In genomic region chr4:155368684-155369083, GRCm38 (mm10) we compare ENCODE assay signal across 9 mouse cellular contexts. TPM values are rescaled to one million over a fixed set of nuclear protein-coding genes. Genes with fewer than 3 reads are reported as not detected.
DNase-seq lines count a peak whose midpoint lies in the region; ATAC-seq and TF ChIP-seq lines count a peak whose summit lies in the region.
"Had no signal": no experiment of that assay in that cellular context is flagged by ENCODE, and none has a peak within 500 bp of the region (broad histone marks: within the 10 kb centered on the region; RNA-seq: fewer than 3 reads in every experiment).

No protein-coding gene starts in this region.

- peak overlapping the region; percentile 70; the same call in 1 of the 2 replicates for H3K27ac ChIP-seq in hindbrain, embryonic 10.5 days
- no peak overlapping the region for H3K27ac ChIP-seq in hindbrain, embryonic 16.5 days (ENCODE audit: low read depth, low read length)
- H3K27ac ChIP-seq in thymus, adult 2 months (ENCODE audit: control insufficient read depth, insufficient read depth, low read length): no peak overlapping the region
- H3K27ac ChIP-seq: lung, embryonic 15.5 days had no signal

- no peaks in the 10 kb centered on the region for H3K36me3 ChIP-seq in hindbrain, embryonic 10.5 days
- no peaks in the 10 kb centered on the region for H3K36me3 ChIP-seq in hindbrain, embryonic 16.5 days (ENCODE audit: control insufficient read depth, insufficient read depth, low read length)
- no peaks in the 10 kb centered on the region for H3K36me3 ChIP-seq in thymus, adult 2 months (ENCODE audit: control insufficient read depth, insufficient read depth, low read length)
- H3K36me3 ChIP-seq: lung, embryonic 15.5 days had no signal

- H3K27me3 ChIP-seq in hindbrain, embryonic 10.5 days (ENCODE audit: insufficient read depth, poor library complexity, severe bottlenecking): peaks cover 12% of the 10 kb centered on the region
- peaks cover 4% of the 10 kb centered on the region for H3K27me3 ChIP-seq in hindbrain, embryonic 16.5 days (replicated peaks; ENCODE audit: control insufficient read depth, insufficient read depth, low read length)
- no peaks in the 10 kb centered on the region; the same call in 1 of the 2 replicates for H3K27me3 ChIP-seq in thymus, adult 2 months (ENCODE audit: control insufficient read depth, insufficient read depth, low read length)

- no peak overlapping the region for H3K9ac ChIP-seq in hindbrain, embryonic 16.5 days (ENCODE audit: low read depth, low read length)
- H3K9ac ChIP-seq: lung, embryonic 15.5 days had no signal

- WGBS in hindbrain, embryonic 10.5 days: 26% methylated on average over 12 of the region's 12 CpGs
- 27% methylated on average over 12 of the region's 12 CpGs for WGBS in hindbrain, embryonic 16.5 days
- WGBS in thymus, adult 2 months: 56% methylated on average over 12 of the region's 12 CpGs

- no peak for ATAC-seq in hindbrain, embryonic 16.5 days

- peak overlapping the region; percentile 20; the same call in 1 of the 2 replicates for H3K4me3 ChIP-seq in hindbrain, embryonic 10.5 days
- H3K4me3 ChIP-seq in hindbrain, embryonic 16.5 days (ENCODE audit: low read length): no peak overlapping the region
- no peak overlapping the region for H3K4me3 ChIP-seq in thymus, adult 2 months (ENCODE audit: control insufficient read depth, insufficient read depth, low read length)
- H3K4me3 ChIP-seq: lung, embryonic 15.5 days had no signal

- no peak overlapping the region for H3K4me2 ChIP-seq in hindbrain, embryonic 16.5 days (ENCODE audit: low read length)
- H3K4me2 ChIP-seq: lung, embryonic 15.5 days had no signal

- intact Hi-C loops in heart, postnatal 14 days (cut with DNase I): loop anchor here (5.0 kb wide), 1 partner anchor 199 kb away; no protein-coding TSS in a partner anchor
- intact Hi-C loops in left cerebral cortex, postnatal 14 days (cut with DNase I): loop anchor here (5.0 kb wide), 2 partner anchors 34 to 214 kb away; no protein-coding TSS in a partner anchor

- TF ChIP-seq CTCF in thymus, adult 2 months (IDR thresholded peaks at IDR 0.05; ENCODE audit: borderline replicate concordance, control insufficient read depth, extremely low read depth, insufficient read depth, low read length, poor library complexity): peak; percentile 87; the same call in 1 of the 2 replicates

- H3K9me3 ChIP-seq in hindbrain, embryonic 10.5 days: no peaks in the 10 kb centered on the region
- no peaks in the 10 kb centered on the region for H3K9me3 ChIP-seq in hindbrain, embryonic 16.5 days (ENCODE audit: control insufficient read depth, low read length)
- H3K9me3 ChIP-seq: lung, embryonic 15.5 days had no signal

- no peak for TF ChIP-seq POLR2A in thymus, adult 2 months (IDR thresholded peaks at IDR 0.05; ENCODE audit: control insufficient read depth, extremely low read depth, insufficient read depth, low read length, poor library complexity)

- DNase-seq in hindbrain, embryonic 10.5 days (ENCODE audit: low spot score): peak; percentile 86
- DNase-seq in adrenal gland, adult 8-10 months: peak; percentile 51
- DNase-seq in embryo, embryonic 11.5 days (ENCODE audit: low read depth, low spot score): peak; percentile 34
- DNase-seq in heart, postnatal 14 days: peak; percentile 74 to 86
- peak; percentile 77 to 83 for DNase-seq in left cerebral cortex, postnatal 14 days (ENCODE audit: low spot score in 2 of 2)
- peak; percentile 33 for DNase-seq in ovary, adult 18-20 months (ENCODE audit: low spot score)
- DNase-seq in thymus, adult 2 months: peak; percentile 88

- H3K4me1 ChIP-seq in hindbrain, embryonic 10.5 days (replicated peaks): 0 out of 2 replicates have a peak, but pooled peaks cover 4% of the 10 kb centered on the region
- H3K4me1 ChIP-seq in hindbrain, embryonic 16.5 days (ENCODE audit: control insufficient read depth, insufficient read depth, low read depth, low read length): no peaks in the 10 kb centered on the region
- 0 out of 2 replicates have a peak, but pooled peaks cover 3% of the 10 kb centered on the region for H3K4me1 ChIP-seq in thymus, adult 2 months (replicated peaks; ENCODE audit: control insufficient read depth, insufficient read depth, low read length)
- H3K4me1 ChIP-seq: lung, embryonic 15.5 days had no signal

RNA-seq across cellular contexts. Expression of gene Prkcz, which starts 7.5 kb away (rescaled TPM):
- 14.9 and 19.3 TPM in 2 replicates for polyA plus RNA-seq in hindbrain, embryonic 10.5 days (2016; fragmentation: Nextera tagmentation; extraction: Ambion mirVana)
- 93.2 and 93.9 TPM in 2 replicates for polyA plus RNA-seq in hindbrain, embryonic 16.5 days (2015; fragmentation: Nextera tagmentation; extraction: Ambion mirVana)
- 10 to 100 TPM in 2 of 4 experiments, 1 to 10 TPM in 2; 9.1 to 13.9 (median 11.7) TPM for total RNA-seq in adrenal gland, adult 8-10 months (2022)
- 1 to 10 TPM; 1.7 to 2.1 TPM for total RNA-seq in heart, postnatal 14 days (2021)
- total RNA-seq in left cerebral cortex, postnatal 14 days (2021): 100 to 1,000 TPM; 204 to 214 TPM
- 8.5 TPM in 2 replicates for polyA plus RNA-seq in thymus, adult 2 months (2012; rRNA removed)

RNA-seq across cellular contexts. Expression of gene Gabrd, which starts 29.2 kb away (rescaled TPM):
- not detected in 2 replicates for polyA plus RNA-seq in hindbrain, embryonic 10.5 days (2016; fragmentation: Nextera tagmentation; extraction: Ambion mirVana)
- 0.46 and 0.50 TPM in 2 replicates for polyA plus RNA-seq in hindbrain, embryonic 16.5 days (2015; fragmentation: Nextera tagmentation; extraction: Ambion mirVana)
- under 1 TPM in 3 of 4 experiments, not detected in 1; 0.17 to 0.40 (median 0.24) TPM for total RNA-seq in adrenal gland, adult 8-10 months (2022)
- total RNA-seq in heart, postnatal 14 days (2021): not detected
- total RNA-seq in left cerebral cortex, postnatal 14 days (2021): 10 to 100 TPM; 58.3 to 66.1 TPM
- polyA plus RNA-seq in thymus, adult 2 months (2012; rRNA removed): 1.0 and 1.2 TPM in 2 replicates

RNA-seq across cellular contexts. Expression of gene Cfap74, which starts 40.3 kb away (rescaled TPM):
- polyA plus RNA-seq in hindbrain, embryonic 10.5 days (2016; fragmentation: Nextera tagmentation; extraction: Ambion mirVana): 6.7 and 7.4 TPM in 2 replicates
- 4.5 and 5.0 TPM in 2 replicates for polyA plus RNA-seq in hindbrain, embryonic 16.5 days (2015; fragmentation: Nextera tagmentation; extraction: Ambion mirVana)
- 1 to 10 TPM; 1.0 to 3.4 (median 1.4) TPM for total RNA-seq in adrenal gland, adult 8-10 months (2022)
- total RNA-seq in heart, postnatal 14 days (2021): under 1 TPM; 0.61 to 0.69 TPM
- 10 to 100 TPM; 11.2 to 11.7 TPM for total RNA-seq in left cerebral cortex, postnatal 14 days (2021)
- 18.3 and 23.1 TPM in 2 replicates for polyA plus RNA-seq in thymus, adult 2 months (2012; rRNA removed)

Comparison
In these comparisons a context has a peak if more than half of its experiments do, and no peak if none do; other contexts are left out.
1. DNase-seq: peak in every context shown above with its lines; median percentile 88 in thymus, adult 2 months; 86 in hindbrain, embryonic 10.5 days; 80 in heart, postnatal 14 days; 80 in left cerebral cortex, postnatal 14 days; 51 in adrenal gland, adult 8-10 months; 34 in embryo, embryonic 11.5 days; 33 in ovary, adult 18-20 months.
2. RNA of gene Prkcz, which starts 7.5 kb away (total RNA-seq): 204 to 214 TPM in left cerebral cortex, postnatal 14 days; 9.1 to 13.9 TPM in adrenal gland, adult 8-10 months and 1.7 to 2.1 TPM in heart, postnatal 14 days; every median in the first group is over 10 times any median in the second.
3. RNA of gene Gabrd, which starts 29.2 kb away (total RNA-seq): 58.3 to 66.1 TPM in left cerebral cortex, postnatal 14 days; 0.17 to 0.40 TPM in adrenal gland, adult 8-10 months and not detected in heart, postnatal 14 days; every median in the first group is over 10 times any median in the second.